Mouse (Mus musculus): Measurements from ENCODE around the gene H3f3b. TPM values are rescaled to one million over a fixed set of nuclear protein-coding genes. Genes with fewer than 3 reads are reported as not detected.

The H3f3b gene
- polyA plus RNA-seq, 1 experiment = 118 TPM

DNA sequence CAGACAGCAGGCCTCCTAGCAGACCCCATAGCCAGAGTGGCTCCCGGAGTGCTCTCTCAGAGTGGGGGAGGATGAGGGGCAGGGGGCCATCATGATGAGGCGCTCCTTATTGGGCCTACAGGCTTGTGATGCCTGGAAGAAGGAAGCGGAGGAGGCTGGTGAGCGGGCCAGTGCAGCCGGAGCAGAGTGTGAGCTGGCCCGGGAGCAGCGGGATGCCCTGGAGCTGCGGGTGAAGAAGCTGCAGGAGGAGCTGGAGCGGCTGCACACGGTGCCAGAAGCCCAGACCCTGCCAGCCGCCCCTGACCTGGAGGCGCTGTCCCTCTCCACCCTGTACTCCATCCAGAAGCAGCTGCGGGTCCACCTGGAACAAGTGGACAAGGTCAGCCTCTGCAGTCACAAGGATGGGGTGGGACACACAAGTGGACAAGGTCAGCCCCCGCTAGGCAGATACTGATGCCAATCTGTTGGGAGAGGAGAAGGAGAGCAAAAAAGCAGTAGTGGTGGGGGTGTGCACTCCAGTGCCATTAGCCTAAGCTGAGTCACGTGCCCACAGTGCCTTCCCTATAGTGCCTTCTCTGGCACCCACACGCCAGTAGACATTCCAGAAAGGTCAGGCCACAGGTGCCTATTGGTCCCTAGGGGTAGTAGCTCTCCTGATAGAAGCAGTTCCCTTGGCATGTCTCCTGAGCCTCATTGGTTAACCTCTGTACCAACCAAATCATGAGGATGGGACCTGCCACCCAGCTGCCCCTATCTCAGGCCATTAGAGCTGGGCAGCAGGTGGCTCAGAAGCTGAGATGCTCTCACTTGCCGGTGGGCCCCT lies 31.3 kb upstream of the H3f3b start:
- no peak overlapping the region for H3K4me3 ChIP-seq (ENCODE audit: low read depth, low read length)
- H3K36me3 ChIP-seq (ENCODE audit: control insufficient read depth, insufficient read depth, low read length) = peaks cover 40% of the 10 kb centered on the region
- peaks cover 12% of the 10 kb centered on the region for H3K4me1 ChIP-seq (ENCODE audit: control insufficient read depth, insufficient read depth, insufficient read length, low read length)
- H3K27ac ChIP-seq (ENCODE audit: insufficient read depth, low read depth, low read length) = no peak overlapping the region
- H3K27me3 ChIP-seq (ENCODE audit: control insufficient read depth, insufficient read depth, low read length) = no peaks in the 10 kb centered on the region
- WGBS = 93% methylated on average over 17 of the region's 17 CpGs
- TF ChIP-seq POLR2A (IDR thresholded peaks at IDR 0.05; ENCODE audit: low read depth, low read length) (no peak), CTCF (IDR thresholded peaks at IDR 0.05; ENCODE audit: extremely low read depth, insufficient read length, insufficient replicate concordance, low read depth, low read length) (no peak)

DNA sequence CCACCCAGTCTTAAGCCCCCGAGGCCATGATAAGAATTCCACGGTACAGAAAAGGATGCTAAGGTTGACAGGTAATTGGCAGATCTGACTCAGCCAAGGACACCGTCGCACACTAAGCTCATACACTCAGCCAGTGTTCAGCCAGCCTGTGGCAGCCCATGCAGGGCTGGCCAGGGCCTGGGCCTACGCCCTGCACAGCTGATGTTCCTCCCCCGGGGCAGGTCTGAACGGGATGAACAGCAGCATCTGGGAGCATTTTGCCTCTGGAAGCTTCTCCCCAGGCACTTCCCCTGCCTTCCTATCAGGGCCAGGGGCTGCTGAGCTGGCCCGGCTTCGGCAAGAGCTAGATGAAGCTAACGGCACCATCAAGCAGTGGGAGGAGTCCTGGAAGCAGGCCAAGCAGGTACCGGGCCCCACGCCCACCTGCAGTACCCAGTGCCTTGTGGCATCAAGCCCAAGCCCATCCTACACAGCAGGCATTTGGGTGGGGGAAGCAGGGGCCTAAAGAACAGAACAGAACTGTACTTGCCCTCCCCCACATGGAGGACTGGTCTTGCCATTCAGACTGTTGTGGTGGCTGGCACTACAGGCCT lies 30.4 kb upstream of the H3f3b start:
- H3K36me3 ChIP-seq (ENCODE audit: control insufficient read depth, insufficient read depth, low read length) = peaks cover 49% of the 10 kb centered on the region
- WGBS = 62% methylated on average over 12 of the region's 12 CpGs
- TF ChIP-seq POLR2A (IDR thresholded peaks at IDR 0.05; ENCODE audit: low read depth, low read length) (no peak), CTCF (IDR thresholded peaks at IDR 0.05; ENCODE audit: extremely low read depth, insufficient read length, insufficient replicate concordance, low read depth, low read length) (no peak)

DNA sequence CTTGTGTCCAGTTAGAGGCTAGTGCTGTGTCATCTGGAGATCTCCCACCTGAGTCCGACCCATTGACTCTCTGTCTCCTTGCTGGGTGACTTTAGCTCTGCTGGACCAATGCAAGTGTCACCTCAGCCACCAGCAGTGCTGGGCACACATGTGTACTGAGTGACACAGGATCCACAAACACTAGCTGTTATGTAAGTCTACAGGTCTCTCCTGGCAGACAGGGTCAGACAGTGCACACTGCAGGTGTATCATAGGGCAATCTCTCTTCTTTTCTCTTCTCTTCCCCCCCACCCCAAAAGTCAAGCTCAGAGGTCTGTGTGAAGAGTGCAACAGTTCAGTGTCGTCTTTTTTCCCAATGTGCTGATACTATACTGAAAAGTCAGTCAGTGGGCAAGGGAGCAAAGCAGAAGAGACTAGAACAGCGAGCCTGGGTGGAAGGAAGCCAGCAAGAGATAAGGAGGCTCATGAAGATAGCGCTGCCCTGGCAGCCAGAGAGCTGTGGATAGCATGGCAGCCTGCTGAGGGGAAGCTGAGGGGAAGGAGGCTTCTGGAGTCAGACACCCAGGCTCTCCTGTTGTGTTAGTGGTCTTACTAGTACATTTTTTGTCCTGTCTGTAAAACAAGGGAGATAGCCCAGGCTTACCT lies 29.6 kb upstream of the H3f3b start:
- no peak overlapping the region for H3K4me3 ChIP-seq (ENCODE audit: low read depth, low read length)
- TF ChIP-seq CTCF (IDR thresholded peaks at IDR 0.05; ENCODE audit: extremely low read depth, insufficient read length, insufficient replicate concordance, low read depth, low read length) = no peak
- no peak for TF ChIP-seq POLR2A (IDR thresholded peaks at IDR 0.05; ENCODE audit: low read depth, low read length)
- H3K27ac ChIP-seq (ENCODE audit: insufficient read depth, low read depth, low read length) = no peak overlapping the region
- peaks cover 56% of the 10 kb centered on the region for H3K36me3 ChIP-seq (ENCODE audit: control insufficient read depth, insufficient read depth, low read length)
- H3K4me1 ChIP-seq (ENCODE audit: control insufficient read depth, insufficient read depth, insufficient read length, low read length) = peaks cover 12% of the 10 kb centered on the region
- WGBS = 51% methylated on average over 4 of the region's 4 CpGs
- no peaks in the 10 kb centered on the region for H3K27me3 ChIP-seq (ENCODE audit: control insufficient read depth, insufficient read depth, low read length)

More for the DNA sequence above, 30.4 kb upstream of the H3f3b start:
- H3K27ac ChIP-seq (ENCODE audit: insufficient read depth, low read depth, low read length) = no peak overlapping the region
- H3K4me3 ChIP-seq (ENCODE audit: low read depth, low read length) = no peak overlapping the region
- H3K4me1 ChIP-seq (ENCODE audit: control insufficient read depth, insufficient read depth, insufficient read length, low read length) = peaks cover 12% of the 10 kb centered on the region
- H3K27me3 ChIP-seq (ENCODE audit: control insufficient read depth, insufficient read depth, low read length) = no peaks in the 10 kb centered on the region

DNA sequence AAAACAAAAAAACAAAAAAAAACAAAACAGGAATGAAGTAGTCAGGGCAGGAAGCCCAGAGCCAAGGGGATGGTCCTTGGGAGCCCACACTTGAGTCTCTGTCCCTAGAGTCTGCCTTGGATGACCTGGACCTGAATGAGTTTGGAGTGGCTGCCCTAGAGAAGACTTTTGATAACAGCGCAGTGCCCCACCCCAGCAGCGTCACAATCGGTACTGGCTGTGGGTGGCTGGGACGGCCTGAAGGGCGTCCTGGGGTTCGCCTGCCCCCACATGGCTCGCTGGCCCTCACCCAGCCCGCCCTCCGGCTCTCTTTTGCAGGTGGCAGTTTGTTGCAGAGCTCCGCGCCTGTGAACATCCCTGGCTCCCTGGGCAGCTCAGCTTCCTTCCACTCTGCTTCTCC lies 28.1 kb upstream of the H3f3b start:
- TF ChIP-seq CTCF (IDR thresholded peaks at IDR 0.05; ENCODE audit: extremely low read depth, insufficient read length, insufficient replicate concordance, low read depth, low read length) = no peak
- TF ChIP-seq POLR2A (IDR thresholded peaks at IDR 0.05; ENCODE audit: low read depth, low read length) = no peak
- Histone ChIP-seq H3K4me3 (ENCODE audit: low read depth, low read length) (no peak overlapping the region), H3K27ac (ENCODE audit: insufficient read depth, low read depth, low read length) (no peak overlapping the region), H3K36me3 (ENCODE audit: control insufficient read depth, insufficient read depth, low read length) (peaks cover 62% of the 10 kb centered on the region), H3K27me3 (ENCODE audit: control insufficient read depth, insufficient read depth, low read length) (no peaks in the 10 kb centered on the region), H3K4me1 (ENCODE audit: control insufficient read depth, insufficient read depth, insufficient read length, low read length) (peaks cover 4% of the 10 kb centered on the region)
- WGBS = 95% methylated on average over 11 of the region's 11 CpGs

DNA sequence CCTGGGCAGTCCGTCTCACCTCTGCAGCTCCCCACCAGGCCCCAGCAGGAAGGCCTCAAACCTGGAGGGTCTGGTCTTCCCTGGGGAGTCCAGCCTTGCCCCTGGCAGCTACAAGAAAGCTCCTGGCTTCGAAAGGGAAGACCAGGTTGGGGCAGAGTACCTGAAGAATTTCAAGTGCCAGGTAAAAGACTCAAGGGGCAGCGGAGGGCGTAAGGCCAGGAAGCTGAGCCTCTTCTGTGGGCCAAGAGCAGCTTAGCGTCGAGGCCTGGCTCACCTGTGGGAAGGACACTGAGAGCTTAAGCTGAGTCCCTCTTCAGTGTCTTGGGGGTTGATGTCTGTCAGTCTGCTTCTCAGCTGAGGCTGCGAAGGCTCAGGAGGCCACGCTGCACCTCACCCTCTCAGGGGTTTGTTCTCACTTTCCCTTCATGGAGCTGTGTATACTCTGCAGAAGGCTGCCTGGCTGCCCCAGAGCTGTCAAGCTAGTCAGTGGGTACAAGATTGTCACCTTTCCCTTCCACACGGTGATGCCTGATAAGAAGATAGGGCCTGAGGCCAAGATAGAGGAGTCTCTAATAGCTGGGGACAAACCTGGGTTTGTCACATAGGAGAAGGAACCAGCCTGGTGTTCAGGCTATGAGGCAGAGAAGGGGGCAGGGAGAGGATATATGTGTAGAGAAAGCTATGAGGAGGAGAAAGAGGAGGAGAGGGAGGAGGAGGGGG lies 25.9 kb upstream of the H3f3b start:
- Histone ChIP-seq H3K27ac (ENCODE audit: insufficient read depth, low read depth, low read length) (no peak overlapping the region), H3K4me3 (ENCODE audit: low read depth, low read length) (no peak overlapping the region), H3K4me1 (ENCODE audit: control insufficient read depth, insufficient read depth, insufficient read length, low read length) (no peaks in the 10 kb centered on the region; the same call in 1 of the 2 replicates), H3K27me3 (ENCODE audit: control insufficient read depth, insufficient read depth, low read length) (no peaks in the 10 kb centered on the region), H3K36me3 (ENCODE audit: control insufficient read depth, insufficient read depth, low read length) (peaks cover 77% of the 10 kb centered on the region)
- 87% methylated on average over 9 of the region's 9 CpGs for WGBS
- TF ChIP-seq CTCF (IDR thresholded peaks at IDR 0.05; ENCODE audit: extremely low read depth, insufficient read length, insufficient replicate concordance, low read depth, low read length) = no peak
- no peak for TF ChIP-seq POLR2A (IDR thresholded peaks at IDR 0.05; ENCODE audit: low read depth, low read length)

DNA sequence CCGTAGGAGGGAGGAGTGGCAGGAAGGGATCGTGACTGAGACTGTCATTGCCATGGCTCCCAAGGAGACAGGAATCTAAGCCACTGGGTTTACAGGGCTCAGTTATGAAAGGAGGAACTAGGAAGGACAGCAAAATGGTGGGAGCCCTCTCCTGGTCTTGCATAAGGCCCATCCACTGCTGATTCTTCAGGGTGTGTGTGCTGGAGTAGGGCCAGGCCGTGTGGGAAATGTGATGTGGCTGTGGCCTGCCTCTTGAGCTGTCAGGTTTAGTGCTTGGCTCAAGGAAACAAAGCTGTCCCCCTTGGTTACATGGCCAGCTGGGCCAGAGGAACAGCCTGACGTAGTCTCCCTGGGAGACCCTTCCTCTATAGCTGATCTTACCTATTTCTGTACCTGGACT lies 22.4 kb upstream of the H3f3b start:
- TF ChIP-seq CTCF (IDR thresholded peaks at IDR 0.05; ENCODE audit: extremely low read depth, insufficient read length, insufficient replicate concordance, low read depth, low read length) (no peak), POLR2A (IDR thresholded peaks at IDR 0.05; ENCODE audit: low read depth, low read length) (no peak)
- Histone ChIP-seq H3K27me3 (ENCODE audit: control insufficient read depth, insufficient read depth, low read length) (no peaks in the 10 kb centered on the region), H3K36me3 (ENCODE audit: control insufficient read depth, insufficient read depth, low read length) (peaks cover 65% of the 10 kb centered on the region), H3K4me1 (ENCODE audit: control insufficient read depth, insufficient read depth, insufficient read length, low read length) (no peaks in the 10 kb centered on the region), H3K4me3 (ENCODE audit: low read depth, low read length) (no peak overlapping the region), H3K27ac (ENCODE audit: insufficient read depth, low read depth, low read length) (no peak overlapping the region)
- WGBS = 85% methylated on average over 4 of the region's 4 CpGs
